Mouse (Mus musculus): ENCODE measurements at regions not wholly inside any gene's neighbourhood (a gene's known extent, or its start where the extent isn't known, plus 50 kb on each side); places are given as distances from the start of the nearest gene placed in this dataset.

DNA sequence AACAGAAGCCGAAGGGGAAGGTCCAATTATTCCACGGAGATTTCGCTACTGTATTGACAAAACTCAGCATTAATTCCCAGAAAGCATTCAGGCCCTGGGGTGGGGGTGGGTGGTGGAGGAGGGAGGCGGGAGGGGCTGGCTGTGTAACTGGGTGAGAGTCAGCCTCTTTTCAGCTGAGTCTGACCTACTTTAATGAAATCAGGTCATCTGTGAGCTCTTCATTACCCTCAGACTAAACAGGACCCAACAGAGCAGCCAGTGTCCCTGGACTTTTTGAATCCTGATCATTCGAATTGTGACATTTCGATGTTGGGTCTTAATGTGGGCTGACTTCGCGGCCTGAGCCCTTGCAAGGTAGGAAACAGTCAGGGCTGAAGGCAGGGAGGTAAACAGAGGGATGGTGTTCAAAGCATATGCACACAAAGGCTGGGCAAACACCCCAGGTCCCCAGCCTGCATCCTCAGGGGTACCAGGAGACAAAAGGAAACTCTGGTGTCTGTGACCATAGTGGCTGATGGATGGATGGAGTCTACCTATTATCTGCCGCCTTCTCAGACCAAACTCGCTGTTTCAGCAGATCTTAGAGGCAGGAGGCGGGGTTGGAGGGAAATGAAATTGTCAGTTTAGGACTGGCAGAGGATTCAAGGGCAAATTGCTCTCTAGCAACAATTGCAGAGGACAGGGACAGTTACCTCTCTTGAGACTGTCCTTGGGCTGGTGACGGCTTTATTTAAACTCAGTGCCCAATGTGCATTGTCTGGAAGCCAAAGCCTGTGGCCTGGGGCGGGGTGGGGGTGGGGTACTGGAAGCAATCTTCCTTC lies 113.7 kb downstream of the Mycn start:
- no peak for TF ChIP-seq GATA1 (IDR thresholded peaks at IDR 0.05; ENCODE audit: low read length)

DNA sequence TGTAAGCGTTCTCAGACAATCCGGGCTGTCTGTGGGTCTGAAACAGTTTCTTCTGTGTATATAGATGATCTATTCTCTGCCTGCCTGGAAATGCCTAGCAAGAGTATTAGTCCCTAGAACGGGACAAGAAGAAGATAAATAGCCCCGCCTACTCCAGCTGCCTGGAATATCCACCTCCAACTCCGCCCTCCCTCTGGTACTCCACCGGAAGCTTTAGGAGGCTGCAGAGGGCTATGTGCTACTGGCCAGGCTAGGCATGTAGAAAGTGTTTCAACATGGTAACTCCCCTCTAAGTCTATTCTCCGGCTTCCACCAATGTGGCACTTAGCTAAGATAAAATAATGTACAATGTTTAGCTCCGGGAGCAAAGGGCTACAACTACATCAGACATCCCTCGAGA lies 114.3 kb downstream of the Mycn start:
- no peak for TF ChIP-seq GATA1 (IDR thresholded peaks at IDR 0.05; ENCODE audit: low read length)

DNA sequence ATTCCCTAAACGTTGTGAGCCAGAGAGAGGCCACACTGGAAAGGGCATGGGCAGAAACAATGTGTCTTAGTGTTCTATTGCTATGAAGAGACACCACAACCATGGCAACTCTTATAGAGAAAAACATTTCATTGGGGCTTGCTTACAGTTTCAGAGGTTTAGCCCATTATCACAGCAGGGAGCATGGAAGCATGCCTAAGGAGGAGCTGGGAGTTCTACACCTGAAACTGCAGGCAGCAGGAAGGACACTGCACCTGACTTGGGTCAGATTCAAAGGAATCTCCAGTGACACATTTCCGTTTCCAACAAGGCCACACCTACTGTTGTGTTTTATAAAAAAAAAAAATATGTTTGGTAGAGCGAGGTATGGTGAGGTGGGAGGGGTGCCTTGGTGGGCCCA lies 115.3 kb downstream of the Mycn start:
- no peak for TF ChIP-seq GATA1 (IDR thresholded peaks at IDR 0.05; ENCODE audit: low read length)

DNA sequence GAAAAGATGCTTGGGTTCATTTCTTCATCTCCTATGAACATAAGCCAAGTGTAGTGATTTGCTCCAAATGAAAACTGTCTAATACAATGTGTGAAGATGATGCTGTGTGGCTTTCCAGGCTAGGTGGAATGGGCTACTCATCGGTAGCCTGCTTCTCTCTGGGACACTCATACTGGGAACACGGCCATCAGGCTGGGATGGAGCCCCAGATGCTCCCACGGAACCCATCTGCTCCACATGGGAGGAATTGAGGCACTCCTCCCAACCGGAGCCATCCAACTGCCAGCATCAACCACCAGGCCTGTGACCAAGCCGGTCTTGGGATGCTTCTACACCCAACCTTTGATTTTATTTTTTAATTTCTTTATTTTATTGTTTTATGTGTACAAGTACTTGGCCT lies 115.9 kb downstream of the Mycn start:
- TF ChIP-seq GATA1 (IDR thresholded peaks at IDR 0.05; ENCODE audit: low read length) = no peak

DNA sequence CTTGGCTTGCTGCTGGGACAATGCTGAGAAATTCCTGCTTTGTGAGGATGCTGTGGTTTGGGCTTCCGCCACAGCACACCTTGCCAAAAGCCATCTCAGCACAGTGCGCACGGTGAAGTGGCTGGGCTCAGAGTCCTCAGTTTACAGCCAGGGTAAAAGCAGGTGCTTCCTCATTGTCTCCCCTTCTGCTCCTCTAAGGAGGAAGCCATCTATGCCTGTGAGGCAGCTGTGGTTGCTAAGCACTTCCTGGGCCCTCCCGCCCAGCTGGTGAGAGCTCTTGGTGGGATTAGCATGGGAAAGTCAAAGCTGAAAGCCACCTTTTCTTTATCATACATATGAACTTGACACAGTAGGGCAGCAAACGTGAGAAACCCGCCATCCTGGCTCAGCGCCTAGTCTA lies 120.2 kb downstream of the Mycn start:
- no peak for TF ChIP-seq GATA1 (IDR thresholded peaks at IDR 0.05; ENCODE audit: low read length)

DNA sequence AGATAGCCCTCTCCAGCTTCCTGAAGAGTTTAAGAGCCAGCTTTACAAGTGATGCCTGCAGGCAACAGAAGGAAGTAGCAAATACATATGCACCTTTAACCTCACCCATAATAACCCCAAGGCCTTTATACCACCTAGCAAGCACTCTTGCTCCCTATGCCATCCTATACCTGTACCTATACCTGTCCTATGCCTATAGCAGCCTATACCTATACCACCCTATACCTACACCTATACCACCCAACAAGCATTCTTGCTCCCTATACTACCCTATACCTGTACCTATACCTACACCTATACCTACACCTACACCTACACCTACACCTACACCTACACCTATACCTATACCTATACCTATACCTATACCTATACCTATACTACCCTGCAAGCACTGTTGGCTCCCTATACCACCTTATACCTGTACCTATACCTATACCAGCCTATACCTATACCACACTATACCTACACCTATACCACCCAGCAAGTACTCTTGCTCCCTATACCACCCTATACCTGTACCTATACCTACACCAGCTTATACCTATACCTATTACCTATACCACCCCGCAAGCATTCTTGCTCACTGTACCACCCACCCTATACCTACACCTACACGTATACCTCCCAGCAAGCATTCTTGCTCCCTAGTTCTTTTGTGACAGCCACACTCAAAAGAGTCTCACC lies 120.9 kb downstream of the Mycn start:
- no peak for TF ChIP-seq GATA1 (IDR thresholded peaks at IDR 0.05; ENCODE audit: low read length)

DNA sequence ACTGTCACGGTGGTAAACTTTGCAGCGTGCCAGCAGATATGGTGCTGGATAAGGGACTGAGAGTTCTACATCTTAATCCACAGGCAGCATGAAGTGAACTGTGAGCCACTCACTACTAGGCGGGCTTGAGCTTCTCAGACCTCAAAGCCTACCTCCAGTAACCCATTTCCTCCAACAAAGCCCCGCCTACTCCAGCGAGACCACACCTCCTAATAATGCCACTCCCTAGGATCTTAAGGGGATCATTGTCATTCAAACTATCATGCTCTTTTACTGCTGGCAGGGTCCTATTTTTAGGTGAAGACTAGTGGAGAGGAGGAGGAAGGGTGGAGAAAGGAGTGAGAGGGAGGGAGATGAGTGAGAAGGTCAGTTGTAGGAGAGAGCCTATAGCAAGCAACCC lies 122.0 kb downstream of the Mycn start:
- no peak for TF ChIP-seq GATA1 (IDR thresholded peaks at IDR 0.05; ENCODE audit: low read length)

DNA sequence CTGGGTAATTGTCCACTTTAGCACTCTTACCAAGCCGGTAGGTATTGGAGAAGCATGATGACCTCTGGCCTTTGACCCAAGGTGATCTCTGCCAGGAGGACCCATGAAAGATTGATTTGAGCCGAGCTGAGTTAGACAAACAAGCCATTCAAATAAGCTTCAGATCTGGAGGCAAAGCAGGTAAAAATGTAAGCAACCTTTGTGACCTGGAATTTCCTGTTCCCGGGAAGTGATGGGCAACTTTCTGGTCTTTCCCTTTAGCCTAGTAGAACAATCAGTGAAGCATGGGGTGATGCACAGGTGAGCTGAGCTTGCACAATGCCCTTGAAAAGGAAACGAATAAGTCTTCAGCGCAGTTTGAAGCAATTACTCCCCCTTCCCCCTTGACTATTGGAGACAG lies 127.0 kb downstream of the Mycn start:
- no peak for TF ChIP-seq GATA1 (IDR thresholded peaks at IDR 0.05; ENCODE audit: low read length)

DNA sequence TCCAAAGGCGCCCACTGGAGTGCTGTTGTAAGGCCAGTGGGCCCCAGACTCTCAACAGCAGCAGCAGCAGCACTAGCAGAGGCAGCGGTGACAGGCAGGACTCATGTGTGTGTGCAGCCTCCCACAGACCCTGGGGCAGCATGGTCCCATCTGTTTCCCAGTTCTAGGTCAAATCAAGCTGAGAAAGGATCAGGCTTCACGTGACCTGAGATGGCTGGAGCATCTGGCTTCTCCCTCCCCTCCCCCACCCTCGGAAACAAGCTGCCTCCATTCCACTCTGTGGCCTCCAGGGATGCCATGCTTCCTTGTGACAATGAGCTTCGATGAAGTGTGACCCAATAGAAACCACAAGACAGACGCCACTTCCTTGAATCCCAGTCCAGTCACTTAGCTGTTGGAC lies 128.8 kb downstream of the Mycn start:
- no peak for TF ChIP-seq GATA1 (IDR thresholded peaks at IDR 0.05; ENCODE audit: low read length)

DNA sequence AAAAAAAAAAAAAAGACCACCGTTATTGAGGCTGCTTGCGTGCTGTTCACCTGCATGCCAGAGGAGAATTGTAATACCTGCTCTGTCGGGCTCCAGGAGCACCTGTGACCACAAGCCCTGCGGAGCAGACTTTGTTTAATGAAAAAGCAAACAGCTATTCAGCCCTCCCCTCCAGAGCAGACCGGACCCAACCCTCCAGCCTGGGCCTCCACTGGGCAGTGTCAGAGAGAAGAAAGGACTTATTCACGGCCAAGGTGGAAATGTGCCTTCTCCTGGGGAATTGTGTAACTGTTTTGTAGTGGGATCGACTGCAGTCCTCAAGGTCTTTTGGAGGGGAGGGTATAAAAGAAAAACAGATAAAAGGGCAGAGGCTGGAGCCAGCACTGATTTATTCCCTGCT lies 130.8 kb downstream of the Mycn start:
- TF ChIP-seq GATA1 (IDR thresholded peaks at IDR 0.05; ENCODE audit: low read length) = no peak

DNA sequence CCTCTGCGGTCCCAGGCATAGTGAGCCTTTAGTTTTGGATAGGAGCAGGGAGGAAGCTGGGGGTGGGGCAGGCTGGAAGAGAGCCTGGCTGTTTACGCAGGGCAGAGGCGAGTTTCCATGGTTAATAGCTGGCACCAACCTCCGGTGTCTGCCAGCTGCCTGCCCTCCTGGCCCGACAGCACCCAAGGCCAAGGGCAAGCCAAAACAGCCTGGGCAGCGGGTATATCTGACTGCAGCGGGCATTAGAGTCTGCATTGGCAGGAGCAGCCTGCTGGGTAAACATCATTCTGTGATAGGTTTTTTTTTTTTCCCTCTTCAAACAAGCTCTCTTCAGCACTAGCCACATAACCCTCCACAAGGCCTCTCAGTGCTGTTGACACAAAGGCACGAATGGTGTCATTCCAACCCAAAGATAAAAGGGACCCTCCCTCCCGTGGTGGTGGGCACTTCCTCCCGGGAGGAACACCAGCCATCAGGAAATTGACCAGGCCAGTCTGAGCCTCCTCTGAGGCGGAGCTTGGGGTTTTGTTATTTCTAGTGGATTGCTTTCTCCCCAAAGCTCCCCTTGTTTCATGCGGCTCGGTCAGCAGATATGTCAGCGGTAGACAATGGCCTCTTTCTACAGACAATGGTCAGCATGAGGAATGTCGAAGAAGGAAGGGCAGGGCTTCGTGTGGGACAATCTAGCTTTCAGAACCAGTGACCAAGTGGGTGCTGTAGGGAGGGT lies 131.4 kb downstream of the Mycn start:
- TF ChIP-seq GATA1 (IDR thresholded peaks at IDR 0.05; ENCODE audit: low read length) = no peak

DNA sequence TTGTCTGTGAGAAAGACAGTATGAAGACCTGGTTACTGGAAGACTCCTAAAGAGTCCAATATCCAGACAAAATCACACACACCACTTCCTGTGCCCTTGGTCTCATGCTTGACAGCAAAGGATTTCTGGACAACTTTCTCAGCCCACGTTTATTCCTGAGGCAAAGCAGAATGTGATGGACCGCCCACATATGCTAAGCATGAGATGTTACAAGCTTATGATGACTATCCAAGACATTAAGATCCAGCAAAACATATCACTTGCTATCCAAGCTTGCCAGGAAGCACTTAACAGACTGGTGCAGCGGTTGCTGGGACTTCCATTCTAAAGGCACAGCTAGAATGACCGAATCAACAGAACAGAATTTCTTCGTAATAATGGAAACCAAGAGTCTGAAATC lies 133.6 kb downstream of the Mycn start:
- no peak for TF ChIP-seq GATA1 (IDR thresholded peaks at IDR 0.05; ENCODE audit: low read length)

DNA sequence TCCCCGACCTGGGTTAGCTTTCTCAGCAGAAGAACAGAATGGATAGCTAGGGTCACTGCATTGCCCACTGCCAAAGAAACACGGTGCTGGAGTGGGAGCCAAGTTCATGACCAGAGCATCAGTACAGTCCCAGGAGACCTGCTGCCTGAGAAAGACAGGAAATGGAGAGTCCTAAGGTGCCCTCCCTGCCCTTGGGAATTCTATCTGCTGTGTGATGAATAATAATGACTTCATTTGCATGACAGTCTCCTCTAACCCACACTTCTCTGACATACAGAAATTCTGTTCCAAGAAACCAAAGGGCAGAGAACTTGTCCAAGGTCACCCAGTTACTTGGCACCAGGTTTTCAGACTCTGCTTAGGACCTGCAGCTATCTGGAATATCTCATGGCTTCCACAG lies 138.1 kb downstream of the Mycn start:
- no peak for TF ChIP-seq GATA1 (IDR thresholded peaks at IDR 0.05; ENCODE audit: low read length)

DNA sequence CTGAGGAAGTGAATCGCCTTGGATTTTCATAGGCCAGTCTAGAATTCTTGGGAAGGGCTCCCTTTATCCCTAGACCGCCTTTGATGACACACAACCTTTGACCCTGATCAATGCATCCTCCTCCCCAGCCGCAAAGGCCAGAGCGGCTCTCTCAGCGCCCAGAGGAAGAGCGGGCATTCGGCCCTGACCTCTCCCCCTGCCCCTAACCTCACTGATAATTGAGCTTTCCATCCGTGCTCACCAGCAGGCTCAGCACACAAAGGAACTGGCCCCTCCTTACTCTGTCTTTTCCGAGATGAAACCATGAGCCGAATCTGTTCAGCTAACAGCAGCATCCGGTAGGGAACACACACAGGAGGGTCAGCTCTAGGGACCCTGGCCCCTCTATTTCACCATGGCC lies 139.3 kb downstream of the Mycn start:
- TF ChIP-seq GATA1 (IDR thresholded peaks at IDR 0.05; ENCODE audit: low read length) = no peak

DNA sequence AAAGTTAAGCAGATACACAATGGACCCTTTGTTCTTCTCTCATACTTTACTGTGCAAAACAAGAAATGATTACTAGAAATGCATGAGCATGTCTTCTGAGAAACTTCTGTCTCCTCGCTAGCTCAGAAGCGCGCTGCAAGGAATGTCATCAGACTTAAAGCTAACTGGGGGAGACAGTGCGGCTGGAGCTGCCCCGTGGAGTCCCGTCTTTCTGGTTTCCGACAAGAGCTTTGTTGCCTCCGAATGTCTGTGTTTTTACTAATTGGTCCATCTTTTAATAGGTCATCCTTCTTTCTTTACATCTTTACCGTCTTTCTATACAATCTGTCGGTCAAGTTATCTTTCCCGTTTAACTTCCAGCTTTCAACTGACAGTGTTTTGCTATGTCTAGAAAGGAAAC lies 140.0 kb downstream of the Mycn start:
- no peak for TF ChIP-seq GATA1 (IDR thresholded peaks at IDR 0.05; ENCODE audit: low read length)

DNA sequence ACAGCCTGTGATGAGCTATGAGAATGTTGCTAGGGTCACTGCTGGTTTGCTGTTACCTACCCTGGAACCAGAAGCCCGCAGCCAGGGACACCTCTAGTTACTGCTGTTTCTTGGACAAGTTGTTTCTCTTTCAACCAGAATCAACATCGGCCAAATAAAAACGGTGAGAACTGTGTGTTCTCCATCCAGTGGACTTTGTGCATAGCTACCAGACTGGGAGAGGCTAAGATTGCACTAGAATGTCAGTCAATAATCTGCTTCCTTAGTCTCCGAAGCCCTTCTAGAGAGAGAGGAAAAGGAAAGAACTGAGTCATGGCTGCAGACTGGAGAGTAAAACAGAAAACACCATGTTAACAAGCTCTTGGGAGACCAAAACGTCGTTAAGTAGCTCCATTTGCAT lies 141.6 kb downstream of the Mycn start:
- no peak for TF ChIP-seq GATA1 (IDR thresholded peaks at IDR 0.05; ENCODE audit: low read length)

DNA sequence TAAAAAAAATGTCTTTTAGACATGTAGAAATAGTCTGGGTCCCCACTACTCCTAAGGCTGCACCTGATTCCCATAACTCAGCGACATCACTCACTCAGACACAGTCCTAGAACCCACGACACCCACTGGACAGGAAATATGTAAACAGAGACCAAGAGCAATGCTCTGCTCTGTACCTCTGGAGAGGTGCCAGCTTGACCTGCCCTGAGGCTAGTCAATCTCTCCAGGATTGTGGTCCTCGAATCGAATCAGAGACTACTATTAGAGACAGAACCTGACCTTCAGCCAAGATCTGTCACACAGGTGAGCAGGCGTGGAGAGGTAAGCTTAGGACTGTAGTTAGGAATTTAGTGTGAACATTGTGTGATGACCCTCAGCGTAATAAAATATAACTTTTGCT lies 152.7 kb downstream of the Mycn start:
- TF ChIP-seq GATA1 (IDR thresholded peaks at IDR 0.05; ENCODE audit: low read length) = no peak
